Mouse (Mus musculus): ENCODE data around the gene Srbd1.

The Srbd1 gene

GRCm38 (mm10) chr17:86034641-86035040 is 110.3 kb downstream of the Srbd1 start:
- DNase-seq (ENCODE audit: low read depth), result no peak

GRCm38 (mm10) chr17:86032113-86032714 is 112.8 kb downstream of the Srbd1 start:
- DNase-seq (ENCODE audit: low read depth), result peak; percentile 81

DNA sequence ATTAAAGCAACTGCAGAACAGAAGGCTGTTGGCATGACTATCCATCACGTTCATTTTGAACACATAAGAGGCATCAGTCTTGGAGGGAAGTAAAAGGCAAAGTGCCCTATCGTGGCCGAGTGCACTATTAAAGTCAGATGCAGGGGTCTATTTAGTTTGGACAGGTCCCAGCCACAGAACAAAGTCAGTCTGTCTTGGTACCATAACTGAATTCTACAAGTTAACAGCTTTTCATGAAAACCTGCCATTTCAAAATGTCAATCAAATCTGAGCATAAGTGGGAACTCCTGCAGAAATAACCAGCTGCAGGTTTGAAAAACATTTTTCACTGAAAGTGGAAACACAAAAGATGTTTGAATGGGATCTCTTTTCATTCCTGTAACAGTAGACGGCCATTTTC is 115.0 kb downstream of the Srbd1 start:
- DNase-seq (ENCODE audit: low read depth), result peak; percentile 77

DNA sequence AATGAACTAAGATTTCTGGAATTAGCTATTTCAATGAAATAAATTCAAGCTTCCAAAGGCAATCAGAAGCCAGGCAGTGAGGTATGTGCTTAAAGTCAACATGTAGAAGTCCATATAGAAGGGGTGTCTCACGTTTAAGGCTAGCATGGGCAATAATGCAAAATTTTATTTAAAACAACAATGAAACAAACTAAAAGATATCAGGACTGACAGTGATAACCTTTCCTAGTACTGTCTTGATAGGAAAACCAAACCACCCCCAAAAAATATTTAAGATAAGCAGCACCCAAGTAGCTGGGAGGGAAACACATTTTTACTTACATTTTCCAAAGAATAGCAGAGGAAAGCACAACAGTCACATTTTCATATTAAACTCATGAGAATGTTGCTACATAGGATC is 115.8 kb downstream of the Srbd1 start:
- no peak for DNase-seq (ENCODE audit: low read depth)

GRCm38 (mm10) chr17:86027577-86028199 is 117.3 kb downstream of the Srbd1 start:
- no peak for DNase-seq (ENCODE audit: low read depth)

- no peak for DNase-seq (ENCODE audit: low read depth)
Observed at GRCm38 (mm10) chr17:86024589-86024988, 120.4 kb downstream of the Srbd1 start.

- no peak for DNase-seq (ENCODE audit: low read depth)
Observed at GRCm38 (mm10) chr17:86022366-86022765, 122.6 kb downstream of the Srbd1 start.

GRCm38 (mm10) chr17:86021815-86022214 is 123.2 kb downstream of the Srbd1 start:
- no peak for DNase-seq (ENCODE audit: low read depth)

DNA sequence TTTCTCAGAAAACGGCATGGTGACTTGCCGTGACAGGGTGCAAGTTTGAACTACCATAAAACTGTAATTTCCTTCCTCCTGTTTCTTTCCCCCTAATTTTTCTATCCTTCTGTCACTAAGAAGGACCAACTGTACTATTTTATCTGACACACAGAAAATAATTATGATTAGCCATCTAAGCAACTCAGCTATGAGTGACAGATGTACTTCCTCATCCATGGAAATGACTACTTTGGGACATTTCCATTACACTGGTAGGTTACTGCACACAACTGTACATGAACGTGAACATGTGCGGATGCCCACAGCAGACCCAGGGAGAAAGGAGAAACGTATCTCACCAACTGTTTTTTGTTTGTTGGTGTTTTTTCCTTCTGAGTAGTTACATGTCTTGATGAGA is 123.7 kb downstream of the Srbd1 start:
- DNase-seq (ENCODE audit: low read depth), result no peak

GRCm38 (mm10) chr17:86019793-86020192 is 125.2 kb downstream of the Srbd1 start:
- DNase-seq (ENCODE audit: low read depth), result no peak

GRCm38 (mm10) chr17:86014246-86014645 is 130.7 kb downstream of the Srbd1 start:
- DNase-seq (ENCODE audit: low read depth), result no peak

DNA sequence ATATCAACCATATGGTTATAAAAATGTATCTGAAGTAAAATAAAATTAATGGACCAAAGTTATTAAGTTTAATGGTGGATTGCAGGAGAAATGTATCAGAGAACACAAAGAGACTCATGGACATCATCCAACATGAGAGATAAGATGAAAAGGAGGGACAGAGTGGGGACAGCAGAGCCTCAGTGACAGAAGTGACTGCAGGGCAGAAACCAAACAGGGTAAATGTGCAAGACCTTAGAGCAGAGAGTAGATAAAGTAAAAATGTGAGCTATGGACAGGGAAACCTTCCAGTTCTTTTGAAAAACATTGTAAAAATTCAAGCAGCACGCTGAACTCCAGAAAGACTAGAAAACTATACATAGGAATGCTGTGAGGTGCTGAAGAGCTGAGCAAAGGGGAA is 132.4 kb downstream of the Srbd1 start:
- no peak for DNase-seq (ENCODE audit: low read depth)

- DNase-seq (ENCODE audit: low read depth), result no peak
Observed at GRCm38 (mm10) chr17:86011849-86012248, 133.1 kb downstream of the Srbd1 start.

- DNase-seq (ENCODE audit: low read depth), result no peak
Observed at GRCm38 (mm10) chr17:86008401-86008800, 136.6 kb downstream of the Srbd1 start.

GRCm38 (mm10) chr17:86002113-86002512 is 142.9 kb downstream of the Srbd1 start:
- no peak for DNase-seq (ENCODE audit: low read depth)

- no peak for DNase-seq (ENCODE audit: low read depth)
Observed at GRCm38 (mm10) chr17:86001667-86002066, 143.3 kb downstream of the Srbd1 start.

DNA sequence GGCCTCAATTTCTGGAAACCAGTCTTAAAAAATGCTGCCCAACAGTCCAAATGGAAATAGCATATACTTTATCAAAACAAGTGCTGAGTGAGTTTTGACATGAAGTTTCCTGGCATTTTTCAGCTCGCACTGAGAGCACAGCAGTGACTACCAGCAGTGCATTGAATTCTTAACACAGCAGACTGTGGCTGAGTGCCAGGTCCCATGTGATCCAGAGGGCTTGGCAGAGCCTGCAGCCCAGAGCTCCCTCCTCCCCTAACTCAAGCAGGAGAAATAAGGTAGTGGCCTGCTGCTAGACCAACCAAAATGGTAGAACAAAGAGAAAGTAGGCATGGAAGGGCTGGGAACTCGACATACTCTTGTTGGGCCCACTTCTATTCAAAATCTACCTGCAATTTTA is 149.2 kb downstream of the Srbd1 start:
- peak; percentile 66 for DNase-seq (ENCODE audit: low read depth)

- DNase-seq (ENCODE audit: low read depth), result no peak
Observed at GRCm38 (mm10) chr17:85995086-85995485, 149.9 kb downstream of the Srbd1 start.

- DNase-seq (ENCODE audit: low read depth), result no peak
Observed at GRCm38 (mm10) chr17:85989058-85989769, 155.8 kb downstream of the Srbd1 start.

DNA sequence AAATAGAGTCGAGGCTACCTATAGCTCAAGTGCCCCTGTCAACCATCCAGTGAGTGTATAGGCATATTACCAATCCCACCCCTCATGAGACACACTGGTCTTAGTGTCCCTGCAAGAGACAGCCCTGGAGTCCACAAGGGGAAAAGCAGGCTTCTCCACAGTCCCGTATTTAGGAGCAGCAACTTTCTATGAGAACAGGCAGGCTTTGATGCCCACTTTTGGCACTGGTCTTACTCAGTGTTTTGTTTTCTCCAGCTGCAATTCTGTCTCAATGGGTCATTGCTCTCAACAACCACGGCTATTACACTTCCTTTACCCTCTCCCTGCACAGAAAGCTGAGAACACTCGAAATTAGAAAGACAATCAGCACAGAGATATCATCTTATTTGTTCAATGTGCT is 157.4 kb downstream of the Srbd1 start:
- DNase-seq (ENCODE audit: low read depth), result no peak

DNA sequence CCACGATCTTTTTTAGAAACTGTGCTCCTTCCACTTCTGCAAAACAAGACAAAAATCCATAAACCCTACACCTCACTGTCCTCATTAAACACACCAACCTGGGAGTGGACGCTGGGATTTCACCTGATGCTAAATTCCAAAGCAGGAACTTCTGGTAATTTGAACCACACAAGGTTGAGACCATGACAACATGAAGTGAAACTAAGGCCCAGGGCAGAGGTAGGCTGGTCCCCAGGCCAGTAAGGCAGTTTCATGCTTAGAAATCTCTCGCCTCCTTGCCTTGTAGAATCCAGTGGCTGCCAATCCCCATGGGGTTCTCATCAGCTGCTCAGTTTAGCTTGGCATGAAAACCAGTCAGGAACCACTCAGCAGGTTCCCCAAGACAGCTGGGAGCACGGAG is 158.4 kb downstream of the Srbd1 start:
- no peak for DNase-seq (ENCODE audit: low read depth)

DNA sequence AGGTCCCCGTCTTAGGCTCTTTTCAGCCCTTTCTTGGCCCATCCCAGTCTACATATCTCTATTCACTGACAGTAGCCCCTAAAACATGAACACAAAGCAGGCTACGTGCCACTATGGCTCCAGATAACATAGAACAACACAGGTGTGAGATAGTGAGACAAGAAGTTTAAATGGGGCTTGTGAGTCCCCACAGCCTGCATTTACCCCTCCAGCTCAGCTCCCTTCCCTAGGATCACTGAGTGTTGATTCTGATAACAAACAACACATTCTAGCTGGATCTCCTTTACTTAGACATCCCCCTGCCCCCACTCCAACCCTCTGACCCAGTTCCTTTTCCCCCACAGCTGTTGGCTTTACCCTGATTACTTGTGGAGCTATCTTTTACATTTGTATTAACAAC is 158.8 kb downstream of the Srbd1 start:
- no peak for DNase-seq (ENCODE audit: low read depth)

GRCm38 (mm10) chr17:85985131-85985530 is 159.8 kb downstream of the Srbd1 start:
- DNase-seq (ENCODE audit: low read depth), result no peak

DNA sequence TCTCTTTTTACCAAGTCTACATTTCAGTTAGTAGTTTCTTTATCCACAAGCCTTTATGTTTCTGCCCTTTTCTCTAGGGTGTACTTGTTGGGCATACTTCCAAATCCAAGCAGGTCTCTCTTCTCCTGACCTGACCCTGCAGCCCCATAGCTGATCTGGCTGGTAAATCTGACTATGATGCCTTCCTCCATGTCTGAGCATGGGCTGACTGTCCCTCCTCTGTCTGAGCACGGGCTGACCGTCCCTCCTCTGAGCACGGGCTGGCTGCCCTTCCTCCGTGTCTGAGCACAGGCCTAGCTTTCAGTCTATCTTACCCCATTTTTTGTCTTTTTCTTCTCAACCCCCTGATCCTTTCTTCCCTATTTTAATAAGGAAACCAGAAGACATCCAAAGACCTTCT is 162.7 kb downstream of the Srbd1 start:
- no peak for DNase-seq (ENCODE audit: low read depth)

Data from fibroblast of lung, adult 2 months (primary cell).